Mouse (Mus musculus) G1E (cell line): ENCODE measurements at regions not wholly inside any gene's neighbourhood (a gene's known extent, or its start where the extent isn't known, plus 50 kb on each side); places are given as distances from the start of the nearest gene placed in this dataset.

Source experiments
- ATAC-seq: 2 replicates; pipeline ENCODE4 v1.8.0; 2016; ENCODE audit warnings: mild to moderate bottlenecking; ENCODE audit not compliant: insufficient number of reproducible peaks, poor library complexity, low FRiP score, severe bottlenecking; ENCODE audit errors: extremely low read depth
- DNase-seq: peaks from one replicate; pipeline ENCODE4 v3.0.0; 2012; ENCODE audit warnings: low spot score
- H3K27me3 ChIP-seq: 2 replicates; pipeline ENCODE4 v1.6.1; 2012; ENCODE audit warnings: mild to moderate bottlenecking, low read length, inconsistent platforms; ENCODE audit not compliant: insufficient read depth
- H3K36me3 ChIP-seq: replicated peaks from 2 replicates; pipeline ENCODE3; 2012; ENCODE audit warnings: mild to moderate bottlenecking, inconsistent platforms
- H3K4me1 ChIP-seq: 2 replicates; pipeline ENCODE4 v1.6.1; 2012; ENCODE audit warnings: low read depth, low read length, inconsistent platforms, mixed read lengths; ENCODE audit not compliant: insufficient read depth
- H3K4me3 ChIP-seq: 2 replicates; pipeline ENCODE4 v1.5.1; 2012; ENCODE audit warnings: low read depth, mild to moderate bottlenecking, inconsistent platforms, low read length, moderate library complexity, mixed read lengths
- H3K9me3 ChIP-seq: replicated peaks from 2 replicates; pipeline ENCODE4 v1.6.1; 2012; ENCODE audit warnings: inconsistent platforms
- CTCF ChIP-seq: IDR thresholded peaks from 2 replicates; pipeline ENCODE4 v1.5.1; 2012; ENCODE audit warnings: low read depth, low read length, inconsistent platforms, mixed read lengths
- GATA1 ChIP-seq: IDR thresholded peaks from 2 replicates; pipeline ENCODE4 v1.6.1; 2012; ENCODE audit warnings: borderline replicate concordance, low read length, inconsistent platforms, mixed read lengths
- GATA2 ChIP-seq: IDR thresholded peaks from 2 replicates; pipeline ENCODE4 v1.6.1; 2012; ENCODE audit warnings: low read depth, low read length, inconsistent platforms, borderline replicate concordance
- POLR2AphosphoS5 ChIP-seq: IDR thresholded peaks from 2 replicates; pipeline ENCODE4 v1.6.1; 2012; ENCODE audit warnings: low read depth, low read length, inconsistent platforms; ENCODE audit not compliant: insufficient replicate concordance
- TAL1 ChIP-seq: conservative IDR thresholded peaks from 2 replicates; pipeline ENCODE4 v1.6.1; 2012; ENCODE audit warnings: low read depth, low read length, inconsistent platforms, mixed read lengths

DNA sequence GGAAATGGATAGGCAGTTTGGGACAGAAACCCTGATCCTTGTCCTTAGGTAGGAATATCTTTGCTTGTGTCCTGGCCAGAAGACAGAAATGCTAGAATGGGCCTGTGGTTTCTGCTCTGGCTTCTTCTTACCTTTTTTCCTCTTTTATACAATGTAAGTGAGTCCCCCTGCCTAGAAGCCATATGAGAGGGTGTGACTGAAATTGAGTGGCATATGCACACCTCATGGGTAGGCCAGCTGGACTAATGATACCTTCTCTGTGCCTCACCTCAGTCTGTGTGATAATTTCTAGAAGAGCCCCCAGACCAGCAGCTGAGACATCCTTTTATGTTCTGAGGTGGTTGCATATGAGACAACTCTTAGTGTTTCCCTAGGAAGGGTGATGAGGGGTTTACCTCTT is 385.7 kb downstream of the Cd109 start:
- no peaks in the 10 kb centered on the region for H3K4me1 ChIP-seq
- H3K9me3 ChIP-seq, result no peaks in the 10 kb centered on the region
- no peak overlapping the region for H3K4me3 ChIP-seq
- no peaks in the 10 kb centered on the region for H3K27me3 ChIP-seq
- H3K36me3 ChIP-seq, result no peaks in the 10 kb centered on the region
- DNase-seq (no peak), ATAC-seq (no peak)
- TF ChIP-seq GATA1 (no peak), GATA2 (no peak), POLR2AphosphoS5 (no peak), TAL1 (no peak)

DNA sequence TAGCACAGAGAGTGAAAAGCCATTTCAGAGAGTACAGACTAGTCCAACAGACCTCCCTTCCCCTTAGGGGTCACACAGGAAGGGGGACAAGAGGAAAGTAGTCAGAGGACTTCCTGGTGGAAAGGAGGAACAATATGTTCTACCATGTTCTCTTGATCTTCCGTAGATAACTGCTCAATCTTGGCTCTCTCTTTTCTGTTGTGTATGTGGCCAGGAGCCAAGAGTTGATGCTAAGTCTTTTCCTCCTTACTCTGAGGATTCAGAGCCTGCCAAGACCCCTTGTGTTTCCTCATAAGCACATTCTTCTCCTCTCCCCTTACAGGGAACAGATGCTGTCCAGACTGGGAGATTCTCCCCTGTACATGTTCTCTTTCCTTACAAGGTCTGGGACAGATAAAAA is 386.6 kb downstream of the Cd109 start:
- Histone ChIP-seq H3K4me1 (no peaks in the 10 kb centered on the region), H3K36me3 (no peaks in the 10 kb centered on the region), H3K4me3 (no peak overlapping the region), H3K9me3 (no peaks in the 10 kb centered on the region), H3K27me3 (no peaks in the 10 kb centered on the region)
- DNase-seq (no peak), ATAC-seq (no peak)
- TF ChIP-seq CTCF (no peak), GATA1 (no peak), POLR2AphosphoS5 (no peak), TAL1 (no peak), GATA2 (no peak)

DNA sequence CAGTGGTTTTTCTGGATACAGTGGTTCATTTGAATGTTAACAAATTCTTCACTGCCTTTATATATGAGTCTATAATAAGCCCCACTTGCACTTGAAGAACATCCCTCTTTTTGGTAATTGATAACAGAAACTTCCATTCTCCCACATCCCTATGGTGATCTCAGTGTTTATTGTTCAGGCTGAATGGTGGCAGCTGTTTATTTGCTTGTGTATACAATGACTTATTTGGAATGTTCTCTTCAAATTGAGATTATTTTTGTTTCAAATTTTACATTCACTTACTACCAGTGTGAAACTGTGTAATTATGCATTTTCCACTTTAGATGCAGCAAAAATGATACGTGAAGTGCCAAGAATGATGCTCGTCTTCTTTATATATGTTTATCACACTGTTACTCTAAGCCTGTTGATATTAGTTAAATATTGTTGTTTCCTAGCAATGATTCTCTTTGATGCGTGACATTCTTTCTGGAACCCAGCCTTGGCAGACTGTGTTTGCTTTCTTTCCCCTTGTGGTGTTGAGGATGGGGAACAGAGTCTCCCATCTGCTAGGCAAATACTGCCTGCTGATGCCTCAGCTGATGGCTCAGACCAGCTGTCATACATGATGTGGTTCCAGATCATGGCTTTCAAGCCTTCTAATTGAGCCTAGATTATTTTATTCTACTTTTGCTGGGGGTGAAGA is 389.1 kb downstream of the Cd109 start:
- H3K27me3 ChIP-seq, result no peaks in the 10 kb centered on the region
- DNase-seq (no peak), ATAC-seq (no peak)
- H3K4me1 ChIP-seq, result no peaks in the 10 kb centered on the region
- H3K9me3 ChIP-seq, result no peaks in the 10 kb centered on the region
- TF ChIP-seq CTCF (no peak), TAL1 (no peak), GATA1 (no peak), POLR2AphosphoS5 (no peak), GATA2 (no peak)
- H3K36me3 ChIP-seq, result no peaks in the 10 kb centered on the region
- H3K4me3 ChIP-seq, result no peak overlapping the region

DNA sequence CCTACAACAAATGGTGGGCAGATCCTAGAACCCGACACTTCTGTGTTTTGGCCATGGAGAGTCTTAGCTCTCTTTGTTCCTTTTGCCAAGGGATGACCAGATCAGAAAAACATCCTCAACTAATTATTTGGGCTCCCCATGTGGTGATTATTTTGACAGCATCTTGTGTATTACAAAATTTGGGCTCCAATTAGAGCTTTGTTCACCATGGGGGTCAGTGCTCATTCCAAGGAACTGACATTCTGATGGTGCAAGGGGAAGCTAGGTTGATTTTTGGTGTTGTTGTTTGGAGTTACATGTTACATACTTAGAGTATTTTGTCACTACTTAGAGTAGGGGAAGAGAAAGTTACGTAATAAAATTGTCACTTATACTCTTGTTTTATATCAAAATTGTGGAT is 406.9 kb downstream of the Cd109 start:
- Histone ChIP-seq H3K27me3 (no peaks in the 10 kb centered on the region), H3K4me1 (no peaks in the 10 kb centered on the region), H3K4me3 (no peak overlapping the region), H3K9me3 (no peaks in the 10 kb centered on the region), H3K36me3 (no peaks in the 10 kb centered on the region)
- ATAC-seq (no peak), DNase-seq (no peak)
- TF ChIP-seq CTCF (no peak), GATA2 (no peak), GATA1 (no peak), TAL1 (no peak), POLR2AphosphoS5 (no peak)

DNA sequence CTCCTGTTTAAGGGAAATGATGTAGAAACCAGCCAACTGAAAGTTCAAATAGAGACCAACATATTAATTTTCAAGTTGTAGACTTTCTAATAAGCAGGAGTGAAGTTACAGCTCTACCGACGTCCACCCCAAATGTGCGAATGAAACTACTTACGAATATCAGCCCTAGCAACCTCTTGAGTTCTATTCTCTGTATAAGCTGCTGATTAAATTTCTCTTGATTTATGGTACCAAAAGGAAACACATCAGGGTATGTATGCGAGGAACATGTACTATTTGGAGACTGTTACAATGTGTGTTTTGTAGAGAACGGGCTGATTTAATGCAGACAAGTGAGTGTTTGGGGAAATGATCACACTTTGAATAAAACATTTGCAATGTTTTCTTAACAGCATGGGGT is 412.9 kb downstream of the Cd109 start:
- ATAC-seq (no peak), DNase-seq (no peak)
- no peak for TF ChIP-seq CTCF
- no peak for TF ChIP-seq TAL1
- TF ChIP-seq GATA1, result no peak
- no peak for TF ChIP-seq GATA2
- TF ChIP-seq POLR2AphosphoS5, result no peak
- Histone ChIP-seq H3K4me1 (no peaks in the 10 kb centered on the region), H3K4me3 (no peak overlapping the region), H3K27me3 (no peaks in the 10 kb centered on the region), H3K9me3 (no peaks in the 10 kb centered on the region), H3K36me3 (no peaks in the 10 kb centered on the region)

DNA sequence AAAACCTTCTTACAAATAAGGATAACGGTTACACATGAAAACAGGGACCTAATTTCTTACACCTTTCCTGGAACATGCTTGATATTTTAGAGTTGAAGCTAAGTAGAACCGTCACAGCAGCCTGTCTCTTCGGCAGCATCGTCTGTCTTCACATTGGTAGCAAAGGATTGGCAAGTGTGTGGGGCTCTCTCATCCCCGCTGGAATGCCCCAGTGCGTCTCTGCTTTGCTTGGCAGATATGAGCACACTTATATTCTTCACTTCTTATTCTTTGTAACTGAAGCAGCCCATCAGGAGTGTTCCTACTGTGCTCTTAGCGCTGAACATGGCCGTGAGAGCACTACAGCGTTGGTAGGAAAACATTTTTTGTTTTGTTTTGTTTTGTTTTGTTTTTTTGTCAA is 414.1 kb downstream of the Cd109 start:
- DNase-seq (no peak), ATAC-seq (no peak)
- no peak overlapping the region for H3K4me3 ChIP-seq
- no peaks in the 10 kb centered on the region for H3K9me3 ChIP-seq
- no peaks in the 10 kb centered on the region for H3K4me1 ChIP-seq
- TF ChIP-seq GATA2 (no peak), POLR2AphosphoS5 (no peak), GATA1 (no peak), CTCF (no peak), TAL1 (no peak)
- H3K36me3 ChIP-seq, result no peaks in the 10 kb centered on the region
- no peaks in the 10 kb centered on the region for H3K27me3 ChIP-seq

DNA sequence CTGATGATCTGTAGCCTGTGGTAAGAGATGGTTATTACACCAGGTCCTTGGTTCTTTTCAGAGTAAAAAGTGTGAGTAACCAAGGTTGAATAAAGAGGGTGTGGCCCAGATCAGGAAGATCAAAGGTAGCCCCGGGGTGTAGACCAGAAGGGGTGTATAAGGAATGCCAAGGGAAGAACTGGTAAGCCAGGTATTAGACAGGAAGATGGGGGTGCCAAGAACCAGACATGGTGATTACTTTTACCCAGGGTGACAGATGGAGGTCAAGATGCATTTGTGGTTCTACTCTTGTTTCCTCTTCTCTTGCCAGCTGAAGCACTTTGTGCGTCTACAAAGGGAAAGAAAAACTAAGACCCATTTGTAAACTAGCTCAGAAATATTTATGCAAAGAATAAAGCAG is 420.3 kb downstream of the Cd109 start:
- DNase-seq (no peak), ATAC-seq (no peak)
- no peak for TF ChIP-seq GATA2
- TF ChIP-seq GATA1, result no peak
- TF ChIP-seq TAL1, result no peak
- TF ChIP-seq POLR2AphosphoS5, result no peak
- no peak for TF ChIP-seq CTCF
- Histone ChIP-seq H3K9me3 (no peaks in the 10 kb centered on the region), H3K4me1 (no peaks in the 10 kb centered on the region), H3K4me3 (no peak overlapping the region), H3K36me3 (no peaks in the 10 kb centered on the region), H3K27me3 (no peaks in the 10 kb centered on the region)
